Mouse (Mus musculus) T-helper 2 cell (primary cell): ENCODE measurements around the gene Ten1.

Experiments
- in situ Hi-C: fragments of 300-600 bp; cut with MboI, MseI; formaldehyde crosslinking; loops from one replicate; pipeline ENCODE4 v1.15.1; 2025; ENCODE audit warnings: high pct_unique_total_duplicates

Ten1 gene

DNA sequence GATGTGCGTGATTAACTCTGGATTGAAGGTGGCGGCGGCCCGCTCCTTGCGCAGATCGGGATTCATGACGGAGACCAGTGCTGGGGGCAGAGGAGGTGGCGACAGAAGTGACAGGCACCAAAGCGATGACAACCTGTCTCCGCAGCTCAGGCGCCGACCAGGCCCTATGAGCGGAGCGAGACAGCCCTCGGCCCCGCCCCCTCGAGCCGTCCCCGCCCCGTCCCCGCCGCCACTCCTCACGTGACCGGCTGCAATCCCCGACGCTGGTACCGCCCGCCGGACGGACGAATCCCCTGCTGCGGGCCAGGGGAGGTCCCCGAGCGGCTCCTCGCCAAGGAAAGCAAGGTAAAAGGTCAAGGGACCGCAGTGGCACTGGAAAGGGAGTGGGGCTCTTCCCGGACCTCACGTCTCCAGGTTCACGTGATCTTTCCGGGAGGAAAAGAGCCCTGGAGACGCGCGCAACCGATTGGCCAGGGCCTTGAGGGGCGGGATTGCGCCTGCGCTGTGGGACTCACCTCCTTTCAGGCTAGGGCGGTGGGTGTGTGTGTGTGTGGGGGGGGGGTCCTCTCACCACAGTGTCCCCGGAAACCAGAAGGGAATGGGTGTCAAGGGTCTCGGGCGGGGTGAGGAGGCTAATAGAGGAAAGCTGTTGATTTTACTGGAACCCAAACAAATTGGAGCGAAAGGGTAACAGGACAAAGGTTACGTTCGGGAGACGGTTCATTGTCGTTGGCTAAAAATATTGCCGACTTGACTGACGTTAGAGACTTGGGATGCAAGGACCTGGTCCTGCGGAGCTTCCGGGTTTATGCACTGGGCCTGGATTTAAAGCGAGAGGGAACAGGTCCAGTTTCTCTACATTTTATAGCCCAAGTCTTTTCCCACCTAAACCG lies at the start of gene Ten1, which contains the start of gene Acox1:
Ten1 (plus strand) TSS at position 217 of the 893 bp plus-strand sequence.
Acox1 (minus strand) TSS at position 407 of the 893 bp plus-strand sequence.
- in situ Hi-C loops = no loop called here

DNA sequence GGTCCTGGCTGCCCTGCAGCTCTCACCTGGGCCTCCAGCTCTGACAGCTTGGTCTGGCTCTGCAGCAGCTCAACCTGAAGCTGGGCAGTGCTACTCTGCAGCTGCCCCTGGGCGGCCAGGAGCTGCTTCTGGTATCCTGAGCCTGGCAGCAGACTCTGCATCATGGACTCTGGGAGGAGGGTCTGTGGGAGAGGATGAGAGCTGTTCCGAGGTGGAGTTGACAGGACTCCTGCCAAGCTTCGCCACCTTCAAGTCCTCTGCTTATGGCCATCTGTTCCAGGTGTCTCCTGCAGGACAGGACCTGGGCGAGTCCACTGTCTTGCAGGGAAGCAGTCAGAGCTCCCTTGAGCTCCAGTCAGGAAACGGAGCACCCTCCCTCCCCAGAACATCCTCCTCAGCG lies 49.3 kb upstream of the Ten1 start:
- in situ Hi-C loops = loop anchor here (10.0 kb wide), 1 partner anchor 305 kb away; no protein-coding TSS in a partner anchor

DNA sequence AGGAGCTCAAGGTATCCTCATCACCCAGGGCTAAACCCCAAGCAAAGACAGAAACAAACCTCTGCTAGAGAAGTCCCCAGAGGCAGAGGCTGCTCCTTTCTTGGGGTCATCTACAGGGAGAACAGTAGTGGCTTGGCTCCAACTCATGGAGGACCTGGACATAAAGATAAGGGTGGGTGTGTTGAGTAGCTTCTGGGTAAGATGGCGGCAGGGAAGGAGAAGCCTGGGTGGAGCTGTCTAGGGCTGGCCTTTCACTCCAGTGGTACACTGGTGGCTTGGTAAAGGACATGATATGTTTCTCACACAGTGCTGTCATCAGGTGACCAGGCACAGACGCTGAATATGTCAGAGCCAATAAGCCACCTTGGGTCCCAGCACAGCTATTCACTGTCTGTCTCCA lies 47.7 kb upstream of the Ten1 start:
- in situ Hi-C loops = no loop called here

- in situ Hi-C loops = no loop called here
Observed at GRCm38 (mm10) chr11:116161312-116161711, 37.3 kb upstream of the Ten1 start.

DNA sequence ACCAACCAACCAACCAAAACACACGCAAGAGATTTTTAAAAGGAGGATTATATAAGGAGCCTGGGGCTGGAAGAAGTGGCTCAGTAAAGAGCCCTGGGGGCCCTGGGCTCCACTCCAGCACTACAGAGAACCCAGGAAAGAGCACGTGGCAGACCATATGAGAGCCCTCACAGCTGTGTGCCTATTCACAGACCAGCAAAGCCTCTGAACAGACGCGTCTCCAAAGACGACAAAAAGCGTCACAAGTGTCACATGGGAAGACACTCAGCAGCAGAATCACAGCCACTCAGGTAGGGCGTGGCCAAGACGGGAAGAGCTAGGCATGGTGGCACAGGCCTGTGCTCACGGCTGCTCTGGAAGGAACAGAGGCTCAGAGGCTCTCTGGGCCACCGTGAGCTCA lies 36.5 kb upstream of the Ten1 start:
- in situ Hi-C loops = no loop called here

DNA sequence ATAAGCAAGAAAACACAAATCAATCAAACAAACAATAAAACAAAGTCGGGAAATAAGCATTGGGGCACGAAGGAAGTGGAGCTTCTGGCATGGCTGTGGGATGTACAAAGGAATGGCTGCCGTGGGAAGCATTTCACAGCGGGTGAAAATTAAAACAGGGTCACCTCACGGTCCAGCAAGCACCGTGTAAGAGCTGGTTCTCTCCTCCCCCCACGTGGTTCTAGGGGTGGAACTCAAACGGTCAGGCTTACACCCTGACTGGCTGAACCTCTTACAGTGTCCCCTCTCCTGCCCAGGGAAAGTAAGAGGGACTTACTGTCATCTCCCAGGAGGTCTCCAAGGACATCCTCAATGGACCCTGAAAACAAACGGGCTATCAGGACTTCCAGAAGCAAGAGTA lies 35.7 kb upstream of the Ten1 start:
- in situ Hi-C loops = no loop called here

- in situ Hi-C loops = no loop called here
Observed at GRCm38 (mm10) chr11:116167232-116167631, 31.4 kb upstream of the Ten1 start.

DNA sequence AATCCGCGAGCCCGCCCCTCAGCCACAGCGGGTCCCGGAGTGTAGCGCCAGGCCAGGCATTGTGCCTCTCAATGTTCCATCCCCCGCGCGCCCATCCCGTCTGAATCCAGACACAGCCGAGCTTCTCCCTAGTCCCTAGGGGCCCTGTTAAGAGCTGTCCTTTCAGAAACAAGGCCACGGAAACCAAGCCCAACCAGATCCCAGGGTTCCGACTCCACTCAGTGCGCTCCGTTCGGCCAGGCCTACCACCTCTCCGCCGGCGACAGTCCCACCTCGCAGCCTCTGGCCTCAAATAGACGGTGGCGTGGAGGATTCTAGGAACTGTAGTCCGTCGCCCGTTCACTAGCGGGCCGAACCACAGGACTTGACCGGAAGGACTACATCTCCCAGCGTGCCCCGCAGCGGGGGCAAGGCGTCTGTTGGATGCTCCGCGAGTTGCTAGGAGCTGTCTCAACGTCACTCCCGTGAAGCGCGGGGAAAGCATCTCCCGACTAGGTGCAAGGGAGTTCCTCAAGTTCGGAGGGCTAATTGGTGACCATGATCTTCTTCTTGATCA lies 30.7 kb upstream of the Ten1 start, which contains the start of gene Fbf1:
Fbf1 (minus strand) TSS at position 283 of the 556 bp plus-strand sequence.
- in situ Hi-C loops = no loop called here

- in situ Hi-C loops = no loop called here
Observed at GRCm38 (mm10) chr11:116169214-116169613, 29.4 kb upstream of the Ten1 start.

DNA sequence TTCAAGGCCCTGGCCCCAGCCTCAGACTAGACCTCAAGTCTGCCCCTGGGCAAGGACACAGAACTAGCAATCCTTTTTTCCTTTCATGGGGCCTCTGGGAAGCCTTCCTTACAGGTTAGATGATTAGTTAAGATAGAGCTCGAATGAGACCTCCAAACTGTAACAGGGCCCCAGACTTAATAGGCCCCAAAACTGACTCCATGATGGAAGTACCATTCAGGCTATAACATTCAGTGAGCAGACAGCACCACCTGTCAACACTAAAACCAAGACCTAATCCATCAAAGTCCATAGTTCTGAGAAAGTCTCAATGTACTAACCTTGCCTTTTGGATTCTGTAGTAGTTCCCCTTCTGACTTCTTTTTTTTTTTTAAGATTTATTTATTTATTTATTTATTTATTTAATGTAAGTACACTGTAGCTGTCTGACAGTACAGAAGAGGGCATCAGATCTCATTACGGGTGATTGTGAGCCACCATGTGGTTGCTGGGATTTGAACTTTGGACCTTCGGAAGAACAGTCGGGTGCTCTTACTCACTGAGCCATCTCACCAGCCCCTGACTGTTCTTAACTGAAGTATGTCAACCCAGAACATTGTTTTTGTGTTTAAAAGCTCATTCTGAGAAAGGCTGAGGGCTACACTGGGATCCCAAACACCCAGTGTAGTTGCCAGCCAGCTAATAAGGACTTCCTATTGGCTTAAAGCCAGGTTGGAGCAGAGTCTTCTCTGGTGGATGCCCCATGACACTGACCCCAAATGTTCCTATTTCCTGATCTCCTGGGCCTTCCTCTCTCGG lies 28.5 kb upstream of the Ten1 start:
- in situ Hi-C loops = no loop called here

- in situ Hi-C loops = no loop called here
Observed at GRCm38 (mm10) chr11:116171959-116172358, 26.7 kb upstream of the Ten1 start.

- in situ Hi-C loops = no loop called here
Observed at GRCm38 (mm10) chr11:116174775-116175448, 23.7 kb upstream of the Ten1 start.

GRCm38 (mm10) chr11:116176010-116176409 lies 22.6 kb upstream of the Ten1 start:
- in situ Hi-C loops = no loop called here

GRCm38 (mm10) chr11:116178411-116179121 lies 20.1 kb upstream of the Ten1 start:
- in situ Hi-C loops = no loop called here

DNA sequence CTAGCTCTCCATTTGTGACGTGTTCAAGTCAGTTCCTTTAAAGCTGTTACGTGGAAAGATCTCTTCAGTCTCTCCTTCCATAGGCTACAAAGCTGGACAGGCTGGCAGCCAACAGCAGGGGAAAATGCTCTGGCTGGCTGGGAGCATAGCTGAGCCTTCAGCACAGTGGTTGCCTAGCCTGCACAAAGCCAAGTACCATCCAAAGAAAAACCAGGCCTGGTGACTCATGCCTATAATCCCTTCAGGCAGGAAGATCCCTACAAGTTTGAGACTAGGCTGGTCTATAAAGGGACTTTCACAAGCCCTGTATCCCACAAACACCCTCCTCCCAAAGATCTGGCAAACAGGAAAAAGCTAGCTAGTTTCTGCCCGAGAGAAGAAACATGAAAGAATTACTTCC lies 12.8 kb upstream of the Ten1 start:
- in situ Hi-C loops = no loop called here

GRCm38 (mm10) chr11:116186360-116186759 lies 12.3 kb upstream of the Ten1 start:
- in situ Hi-C loops = no loop called here

DNA sequence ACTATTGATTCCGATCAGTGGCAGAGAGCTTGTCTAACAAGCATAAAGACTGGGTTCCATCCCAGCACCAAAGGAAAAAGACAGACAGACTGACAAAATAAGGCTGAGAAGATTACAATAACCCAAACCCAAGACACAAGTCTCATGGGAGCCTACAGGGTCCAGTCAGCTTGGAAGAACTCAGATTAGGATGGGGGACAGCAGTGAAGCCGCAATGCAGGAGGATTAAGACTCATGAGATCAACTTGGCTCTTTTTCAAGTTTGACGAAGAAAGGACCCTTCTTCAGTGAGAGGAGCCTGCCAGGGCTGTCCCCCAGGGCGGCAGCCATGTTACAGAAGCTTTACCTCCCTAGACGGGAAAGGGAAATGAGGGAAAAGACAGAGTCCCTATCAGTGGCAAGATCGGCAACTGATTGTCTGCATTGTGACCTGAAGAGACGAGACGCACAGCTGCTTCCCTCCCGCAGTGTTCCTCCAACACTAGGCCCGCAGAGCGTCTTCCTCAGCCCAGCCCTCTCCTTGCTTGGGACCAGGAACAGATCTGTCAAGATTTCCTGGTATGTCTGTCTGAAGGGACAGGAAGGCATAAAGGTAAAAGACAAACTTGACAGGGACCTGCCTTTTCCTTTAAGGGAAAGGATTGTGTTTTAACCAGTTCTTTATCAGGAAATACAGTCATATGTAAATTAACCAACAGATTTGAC lies 11.3 kb upstream of the Ten1 start:
- in situ Hi-C loops = no loop called here

DNA sequence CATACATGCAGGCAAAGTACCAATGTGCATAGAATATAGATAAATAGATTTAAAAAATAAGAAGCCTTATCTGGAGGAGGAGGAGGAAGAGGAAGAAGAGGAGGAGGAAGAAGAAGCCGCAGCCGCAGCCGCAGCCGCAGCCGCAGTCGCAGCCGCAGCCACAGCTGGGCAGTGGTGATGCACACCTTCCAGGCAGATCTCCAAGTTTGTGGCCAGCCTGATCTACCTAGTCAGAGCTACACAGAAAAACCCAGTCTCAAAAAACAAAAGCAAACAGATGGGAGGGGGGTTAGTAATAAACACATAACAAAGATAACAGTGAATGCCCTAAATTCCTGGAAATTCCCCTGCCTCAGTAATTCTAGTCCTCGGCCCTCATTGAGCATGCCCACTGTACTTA lies 4.0 kb upstream of the Ten1 start:
- in situ Hi-C loops = no loop called here

DNA sequence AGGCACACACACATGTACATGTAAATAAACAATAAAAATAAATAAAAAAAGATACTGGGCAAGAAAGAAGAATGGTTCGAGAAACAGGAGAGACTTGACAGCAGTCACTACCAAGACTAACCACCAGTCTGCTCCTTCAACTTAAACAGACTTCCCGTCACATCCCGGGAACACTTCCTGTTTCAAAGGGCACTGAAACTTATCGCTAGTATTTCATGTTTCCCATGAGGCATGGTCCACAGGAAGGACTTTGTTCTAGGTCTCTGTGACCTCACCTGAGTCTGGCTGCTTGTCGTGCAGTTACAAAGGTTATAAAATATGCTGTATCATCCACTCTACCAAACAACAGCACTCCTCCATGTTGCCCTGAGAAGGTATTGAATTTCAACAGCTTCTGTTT lies 3.4 kb upstream of the Ten1 start:
- in situ Hi-C loops = no loop called here

- in situ Hi-C loops = no loop called here
Observed at GRCm38 (mm10) chr11:116196336-116196735, 2.3 kb upstream of the Ten1 start.
